Mouse (Mus musculus) lung, adult 2 months (tissue): ENCODE data around the gene Umad1.

Source experiments
- CTCF ChIP-seq: fragments of 200-500 bp; IDR thresholded peaks from 2 replicates; pipeline ENCODE4 v1.5.1; 2011; ENCODE audit warnings: mild to moderate bottlenecking, low read length, control low read depth; ENCODE audit not compliant: insufficient read depth
- POLR2A ChIP-seq: fragments of 200-500 bp; IDR thresholded peaks from 2 replicates; pipeline ENCODE4 v1.6.1; 2011; ENCODE audit warnings: low read depth, mild to moderate bottlenecking, control low read depth, low read length, borderline replicate concordance; ENCODE audit errors: extremely low read depth

DNA sequence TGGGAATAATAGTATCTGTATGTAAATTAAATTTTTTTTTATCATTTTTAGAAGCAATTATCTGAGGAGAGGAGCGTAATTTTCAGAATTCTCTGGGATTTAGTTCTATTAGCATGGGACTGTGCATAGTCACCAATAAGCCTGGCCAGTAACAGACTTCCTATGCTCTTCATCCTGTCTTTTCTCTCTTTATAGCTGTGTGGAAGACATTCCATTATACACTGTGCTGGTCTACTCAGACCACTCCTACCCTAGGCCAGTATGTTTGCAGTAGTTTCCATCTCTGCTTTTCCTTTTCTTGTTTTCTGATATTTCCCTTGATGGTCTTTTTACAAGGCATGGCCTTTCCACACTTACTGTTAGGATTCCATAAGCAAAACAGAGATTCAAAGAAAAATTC is 74.3 kb downstream of the Umad1 start:
- no peak for TF ChIP-seq POLR2A
- TF ChIP-seq CTCF = no peak
